Mouse (Mus musculus) kidney, postnatal 10 days (tissue): ENCODE results near the gene Rab14.

Source experiments
- DNase-seq: peaks from one replicate; pipeline ENCODE4 v3.0.0; 2021; ENCODE audit warnings: mixed read lengths

The Rab14 gene

GRCm38 (mm10) chr2:35153844-35154554 is 46.9 kb downstream of the Rab14 start:
- no peak for DNase-seq

- DNase-seq, result no peak
Observed at GRCm38 (mm10) chr2:35153179-35153578, 47.7 kb downstream of the Rab14 start.

GRCm38 (mm10) chr2:35151303-35151882 is 49.5 kb downstream of the Rab14 start:
- DNase-seq, result no peak

- DNase-seq, result no peak
Observed at GRCm38 (mm10) chr2:35148806-35149205, 52.1 kb downstream of the Rab14 start.

- DNase-seq, result no peak
Observed at GRCm38 (mm10) chr2:35141673-35142072, 59.2 kb downstream of the Rab14 start.

- no peak for DNase-seq
Observed at GRCm38 (mm10) chr2:35138576-35138975, 62.3 kb downstream of the Rab14 start.

- DNase-seq, result no peak
Observed at GRCm38 (mm10) chr2:35133891-35134290, 67.0 kb downstream of the Rab14 start.

- DNase-seq, result no peak
Observed at GRCm38 (mm10) chr2:35132662-35133055, 68.3 kb downstream of the Rab14 start.

GRCm38 (mm10) chr2:35131991-35132661 is 68.8 kb downstream of the Rab14 start:
- peak; percentile 97 for DNase-seq

- DNase-seq, result no peak
Observed at GRCm38 (mm10) chr2:35131491-35131890, 69.4 kb downstream of the Rab14 start.
